Mouse (Mus musculus) 3134 (cell line): Measurements from ENCODE around the gene Polrmt.
"Not testable (repeated sequence)": the region's sequence is repeated elsewhere in the genome, so short reads cannot be mapped to it uniquely, and the experiment has no call there.

Experiments used
- DNase-seq: peaks from one replicate; pipeline ENCODE4 v3.0.0-alpha.2; 2011; ENCODE audit warnings: low spot score; ENCODE audit not compliant: insufficient read length; ENCODE audit errors: extremely low read depth

Polrmt gene

DNA sequence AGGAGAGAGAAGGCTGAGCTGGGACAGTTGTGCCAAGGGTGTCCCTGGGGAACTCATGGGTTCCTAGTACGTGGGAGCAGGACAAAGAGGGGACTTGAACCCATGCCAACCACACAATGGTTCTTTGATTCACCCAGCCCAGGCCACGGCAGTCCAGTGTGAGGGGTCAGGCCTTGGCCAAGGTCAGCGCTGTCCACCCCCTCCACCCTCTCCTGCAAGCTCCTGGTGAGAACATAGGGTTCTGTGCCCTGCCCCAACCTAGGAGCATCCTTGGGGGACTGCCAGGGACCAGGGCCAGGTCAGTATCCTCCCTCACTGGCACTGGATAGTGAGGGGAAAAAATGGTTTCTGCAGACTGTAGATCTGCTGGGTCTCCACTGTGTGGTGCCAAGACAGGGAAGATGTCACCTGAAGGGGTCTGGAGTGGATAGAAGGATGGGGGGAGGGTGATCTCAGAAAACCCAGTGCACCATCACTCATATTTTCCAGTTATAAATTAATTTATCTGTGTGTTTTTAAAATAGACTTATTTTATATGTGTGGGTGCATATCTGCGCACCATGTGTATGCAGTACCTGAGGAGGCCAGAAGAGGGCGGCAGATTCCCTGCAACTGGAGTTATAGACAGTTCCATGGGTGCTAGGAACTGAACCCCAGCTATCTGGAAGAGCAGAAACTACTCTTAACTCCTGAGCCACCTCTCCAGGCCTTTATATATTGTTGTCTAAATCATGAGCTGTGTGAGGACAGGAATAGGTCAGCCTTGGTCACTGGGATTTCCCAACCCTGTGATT is 28.3 kb upstream of the Polrmt start:
- no peak for DNase-seq

DNA sequence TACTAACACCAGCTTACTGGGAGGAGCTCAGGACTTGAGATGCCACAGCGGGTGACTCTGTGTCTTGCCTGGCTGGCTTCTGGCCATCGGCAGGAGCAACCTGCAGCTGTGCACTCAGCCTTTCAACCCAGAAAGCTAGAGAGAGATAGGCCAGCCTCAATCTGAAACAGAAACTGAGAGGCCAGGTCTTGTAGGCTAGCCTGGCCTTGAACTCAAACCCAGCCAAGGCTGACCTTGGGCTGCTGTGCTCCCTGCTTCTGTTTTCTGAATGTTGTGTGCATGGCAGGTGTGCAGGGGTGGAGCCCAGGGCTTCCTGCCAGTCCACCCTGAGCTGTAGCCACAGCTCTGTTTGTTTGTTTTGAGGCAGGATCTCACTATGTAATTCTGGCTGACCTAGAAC is 26.8 kb upstream of the Polrmt start:
- no peak for DNase-seq

DNA sequence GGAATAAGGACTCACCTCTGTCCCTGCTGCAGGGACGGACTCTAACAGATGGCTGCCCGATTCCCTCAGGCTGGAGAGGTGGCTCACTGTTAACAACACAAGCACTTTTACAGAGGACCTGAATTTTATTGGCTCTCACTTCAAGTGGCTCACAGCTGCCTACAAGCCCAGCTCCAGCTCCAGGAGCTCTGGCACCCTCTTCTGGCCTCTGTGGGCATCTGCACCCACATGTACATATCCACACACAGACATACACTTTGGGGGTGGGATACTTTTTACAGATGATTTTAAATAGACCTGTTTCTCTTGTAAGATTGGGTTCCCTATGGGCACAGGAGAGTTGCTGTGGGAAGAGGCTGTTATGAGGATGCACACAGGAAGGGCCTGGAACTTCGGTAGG is 25.9 kb upstream of the Polrmt start:
- no peak for DNase-seq

DNA sequence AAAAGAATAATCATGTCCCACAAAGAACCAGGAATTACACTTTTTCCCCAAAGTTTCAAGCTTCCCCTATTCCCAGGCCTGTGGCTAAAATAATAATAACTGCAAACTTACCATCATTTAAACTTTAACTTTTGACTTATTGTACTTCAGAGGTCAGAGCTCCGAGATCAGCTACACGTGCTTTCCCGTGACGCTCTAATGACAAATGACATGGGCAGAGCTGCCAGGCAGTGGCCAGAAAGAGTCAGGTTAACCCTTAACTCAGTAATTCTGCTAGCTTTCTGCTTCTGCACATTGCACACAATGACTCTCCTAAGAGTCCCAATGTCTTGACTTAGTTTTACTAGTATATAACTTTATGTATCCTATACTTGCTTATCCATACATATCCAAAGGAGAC is 22.9 kb upstream of the Polrmt start:
- DNase-seq: no peak

GRCm38 (mm10) chr10:79768400-79768799 is 22.0 kb upstream of the Polrmt start:
- DNase-seq: no peak

DNA sequence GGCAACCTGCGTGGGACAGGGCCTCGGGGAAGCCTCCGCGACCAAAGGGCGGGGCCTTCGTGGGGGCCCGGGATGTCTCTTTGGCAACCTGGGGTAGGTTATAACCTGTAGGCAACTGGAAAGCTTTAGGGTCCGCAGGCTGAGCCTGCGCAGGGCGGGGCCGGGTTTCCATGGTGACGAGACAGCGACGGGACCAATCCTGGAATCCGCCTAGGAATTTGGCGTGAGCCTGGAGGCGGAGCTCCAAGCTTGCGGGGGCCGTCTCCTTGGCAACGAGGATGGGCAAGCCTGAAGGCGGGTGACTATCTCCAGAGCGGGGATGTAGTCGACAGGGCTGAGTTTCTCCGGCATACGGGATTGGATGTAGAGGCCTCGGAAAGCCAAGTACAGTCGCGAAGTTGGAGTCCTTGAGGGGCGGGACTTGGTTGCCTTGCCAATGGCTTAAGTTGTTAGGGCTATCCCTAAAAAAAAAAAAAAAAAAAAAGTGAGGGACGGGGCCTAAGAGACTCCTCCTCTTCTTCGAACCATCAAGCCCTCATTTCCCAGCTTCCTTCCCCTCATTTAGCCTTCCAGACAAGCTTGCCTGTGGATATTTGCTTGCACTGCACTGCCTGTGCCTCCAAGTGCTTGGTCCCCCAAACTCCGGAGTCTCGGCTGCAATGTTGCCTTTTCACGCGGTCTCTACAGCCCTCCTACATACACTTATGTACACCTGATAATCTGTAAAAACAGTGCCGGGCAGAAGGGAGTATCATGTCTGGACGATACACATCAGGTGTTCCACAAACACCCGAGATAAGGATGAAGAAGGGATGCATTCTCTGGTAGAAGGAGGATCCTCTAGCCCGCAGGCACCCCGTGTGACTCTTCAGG is 21.2 kb upstream of the Polrmt start:
- peak; percentile 97 for DNase-seq

DNA sequence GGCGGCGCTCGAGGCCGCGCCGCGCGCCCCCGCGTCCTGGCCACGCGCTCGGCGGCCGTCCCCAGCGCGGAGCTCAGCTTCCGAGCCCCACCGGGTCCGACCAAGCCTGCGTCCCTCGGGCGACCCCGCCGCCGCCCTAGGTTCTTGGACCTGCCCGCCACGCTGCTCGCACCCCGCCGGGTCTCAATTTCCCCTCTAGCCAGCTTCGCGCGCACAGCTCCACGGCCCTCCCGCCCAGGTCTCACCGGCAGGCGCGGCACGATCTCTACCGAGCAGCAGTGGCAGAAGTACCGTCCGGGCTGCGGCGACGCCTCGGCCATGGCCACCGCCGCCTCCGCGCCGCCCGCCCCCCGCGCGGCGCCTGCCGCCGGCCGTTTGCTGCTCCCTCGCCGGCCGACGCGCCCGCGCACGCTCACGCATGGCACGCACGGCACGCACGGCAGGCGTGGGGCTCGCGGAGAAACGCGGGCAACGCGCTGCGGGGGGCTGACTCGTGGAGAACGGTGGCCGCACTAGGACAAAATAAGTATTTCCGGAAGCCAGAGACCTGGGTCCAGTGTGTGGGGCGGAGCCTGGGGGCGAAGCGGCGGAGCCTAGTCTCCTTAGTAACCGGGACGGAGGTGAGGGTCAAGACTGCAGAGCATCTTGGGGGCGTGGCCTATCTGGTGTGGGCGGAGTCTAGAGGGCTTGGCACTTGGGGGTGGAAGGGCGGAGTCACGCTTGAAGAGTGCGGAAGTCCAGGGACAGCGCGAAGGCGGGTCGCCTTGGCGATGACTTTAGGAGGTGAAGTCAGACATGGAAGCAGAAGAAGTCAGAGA is 20.3 kb upstream of the Polrmt start, which contains the start of gene Rnf126:
TSS of gene Rnf126 (minus strand) at position 445 of the 818 bp plus-strand sequence.
- DNase-seq: peak; percentile 100

- DNase-seq: no peak
Observed at GRCm38 (mm10) chr10:79766001-79766507, 19.7 kb upstream of the Polrmt start.

DNA sequence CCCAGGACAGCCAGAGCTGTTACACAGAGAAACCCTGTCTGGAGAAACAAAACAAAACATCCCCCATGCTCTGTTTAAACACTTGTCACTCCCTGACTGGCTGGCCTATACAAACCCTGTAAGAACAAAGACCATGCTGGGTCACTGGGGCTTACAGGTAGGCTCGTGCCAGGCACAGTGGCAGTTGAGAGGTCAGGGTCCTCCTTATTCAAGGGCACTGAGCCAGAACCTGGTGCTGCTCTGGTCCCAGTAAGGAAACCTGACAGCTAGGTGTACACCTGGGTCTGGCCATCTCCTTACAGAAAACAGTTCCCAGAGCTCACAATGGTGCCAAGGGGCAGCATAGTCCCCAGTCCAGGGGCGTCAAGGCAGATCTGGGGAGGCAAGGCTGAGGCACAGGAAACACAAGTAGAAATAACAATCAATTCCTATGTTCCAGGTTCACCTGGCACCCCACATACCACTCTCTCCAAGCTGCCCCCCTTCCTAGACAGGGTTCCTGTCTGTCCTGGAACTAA is 18.9 kb upstream of the Polrmt start:
- DNase-seq: no peak

- DNase-seq: no peak
Observed at GRCm38 (mm10) chr10:79764234-79764633, 17.9 kb upstream of the Polrmt start.

DNA sequence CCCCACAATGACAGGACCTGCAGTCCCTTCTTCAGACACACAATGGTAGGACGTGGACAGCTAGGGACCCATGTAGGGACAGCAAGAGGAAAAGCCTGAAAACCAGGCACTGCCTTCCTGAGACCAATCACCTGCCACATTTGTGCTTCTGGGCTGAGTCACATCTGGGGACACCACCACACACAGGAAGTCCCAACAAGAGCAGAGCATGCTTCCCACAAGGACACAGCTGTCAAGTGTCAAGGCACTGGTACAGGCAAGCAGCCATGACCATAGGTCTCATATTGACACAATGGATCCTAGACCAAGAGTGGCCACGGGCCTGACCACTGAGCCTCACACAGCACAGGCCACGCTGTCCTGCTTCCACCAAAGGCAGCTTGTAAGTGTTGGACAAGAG is 16.5 kb upstream of the Polrmt start:
- DNase-seq: no peak

- no peak for DNase-seq
Observed at GRCm38 (mm10) chr10:79760603-79761143, 14.3 kb upstream of the Polrmt start.

DNA sequence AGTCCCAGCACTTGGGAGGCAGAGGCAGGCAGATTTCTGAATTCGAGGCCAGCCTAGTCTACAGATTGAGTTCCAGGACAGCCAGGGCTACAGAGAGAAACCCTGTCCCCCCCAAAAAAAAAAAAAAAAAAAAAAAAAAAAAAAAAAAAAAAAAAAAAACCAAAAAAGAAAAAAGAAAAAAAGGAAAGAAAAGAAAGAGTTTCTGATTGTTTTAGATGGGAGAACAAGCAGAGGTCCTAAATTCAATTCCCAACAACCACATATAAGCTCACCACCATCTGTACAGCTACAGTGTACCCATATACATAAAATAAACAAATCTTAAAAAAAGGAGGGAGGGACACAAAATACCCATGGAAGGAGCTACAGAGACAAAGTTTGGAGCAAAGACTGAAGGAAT is 13.3 kb upstream of the Polrmt start:
- DNase-seq: not testable (repeated sequence)

GRCm38 (mm10) chr10:79756660-79757059 is 10.3 kb upstream of the Polrmt start:
- no peak for DNase-seq

DNA sequence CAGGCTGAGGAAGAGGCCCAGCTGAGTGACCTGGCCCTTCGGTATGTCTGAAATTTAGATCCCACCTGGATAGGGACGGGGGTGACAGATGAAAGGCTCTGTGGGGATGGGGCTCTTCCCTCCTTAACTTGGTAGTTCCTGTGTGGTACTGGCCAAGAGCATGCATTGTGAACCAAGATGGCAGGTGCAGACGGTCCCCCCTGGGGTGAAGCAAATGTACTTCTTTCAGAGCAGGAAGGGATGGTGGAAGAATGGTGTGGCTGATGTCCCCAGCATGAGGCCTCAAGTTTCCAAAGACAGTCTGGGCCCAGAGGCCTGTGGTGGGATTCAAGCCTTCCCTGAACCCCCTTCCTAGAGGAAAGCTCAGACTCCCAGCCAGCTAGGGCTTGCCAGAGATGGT is 9.5 kb upstream of the Polrmt start:
- no peak for DNase-seq

- no peak for DNase-seq
Observed at GRCm38 (mm10) chr10:79754856-79755516, 8.6 kb upstream of the Polrmt start, which contains the start of gene Fgf22. Gene Fgf22, plus strand, starts transcription at chr10:79755076.

DNA sequence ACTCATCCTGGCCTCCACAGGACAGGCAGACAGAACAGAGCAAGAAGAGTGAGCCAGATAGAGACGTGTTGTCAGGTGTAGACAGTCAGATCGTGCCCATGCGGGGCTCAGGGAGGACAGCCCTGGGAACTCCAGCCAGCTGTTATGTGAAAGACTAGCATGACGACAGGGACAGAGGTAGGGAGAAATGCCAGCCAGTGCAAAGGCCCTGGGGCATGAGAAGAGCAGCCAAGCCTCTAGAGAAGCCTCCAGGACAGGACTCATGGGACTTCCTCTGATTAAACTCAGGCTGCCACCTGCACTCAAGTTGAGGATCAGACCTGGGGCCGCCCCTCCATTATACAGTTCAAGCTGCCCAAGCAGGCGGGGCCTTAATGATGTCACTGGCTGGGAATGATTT is 2.1 kb upstream of the Polrmt start:
- DNase-seq: no peak

- DNase-seq: no peak
Observed at GRCm38 (mm10) chr10:79746774-79747151, 382 bp upstream of the Polrmt start.

GRCm38 (mm10) chr10:79745411-79745810 is 970 bp downstream of the Polrmt start:
- no peak for DNase-seq
